Mouse (Mus musculus) T-cell, adult 2 months (primary cell): Measurements from ENCODE around the gene Akap13.

Experiments used
- DNase-seq: peaks from one replicate; pipeline ENCODE4 v3.0.0; 2022; ENCODE audit warnings: low spot score

The Akap13 gene

DNA sequence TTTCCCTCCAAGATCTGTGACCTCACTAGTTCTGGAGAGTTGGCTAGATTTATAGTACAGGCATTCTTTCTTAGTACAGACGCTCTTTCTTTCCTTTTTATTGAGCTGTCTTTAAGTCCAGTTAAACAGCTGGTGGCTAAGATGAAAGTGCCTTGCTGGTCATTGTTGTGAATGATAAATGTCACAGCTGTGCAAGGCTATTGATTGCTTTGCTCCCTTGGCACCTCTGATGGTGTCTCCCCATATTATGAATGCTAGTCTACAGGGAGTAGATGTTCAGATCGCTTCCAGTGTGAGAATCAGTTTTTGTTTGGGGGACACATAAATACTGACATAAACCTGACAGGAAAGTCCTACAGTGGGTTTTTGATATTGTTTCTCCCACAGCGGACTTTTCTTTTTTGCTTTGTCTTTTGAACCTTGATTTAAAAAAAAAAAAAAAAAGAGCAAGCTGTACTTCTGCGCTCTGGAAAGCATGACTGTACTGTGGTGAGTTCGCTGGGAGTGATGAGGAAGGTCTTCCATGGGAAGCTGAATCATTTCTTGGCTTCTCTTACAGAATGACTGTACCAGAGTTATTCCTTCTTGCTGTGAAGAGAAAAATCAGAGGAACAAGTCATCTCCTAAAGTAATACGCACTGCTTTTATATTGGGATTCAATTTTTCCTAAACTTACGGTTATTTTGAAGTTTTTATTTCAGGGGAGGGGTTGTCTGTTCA, 178.6 kb downstream of the Akap13 start:
- no peak for DNase-seq

DNA sequence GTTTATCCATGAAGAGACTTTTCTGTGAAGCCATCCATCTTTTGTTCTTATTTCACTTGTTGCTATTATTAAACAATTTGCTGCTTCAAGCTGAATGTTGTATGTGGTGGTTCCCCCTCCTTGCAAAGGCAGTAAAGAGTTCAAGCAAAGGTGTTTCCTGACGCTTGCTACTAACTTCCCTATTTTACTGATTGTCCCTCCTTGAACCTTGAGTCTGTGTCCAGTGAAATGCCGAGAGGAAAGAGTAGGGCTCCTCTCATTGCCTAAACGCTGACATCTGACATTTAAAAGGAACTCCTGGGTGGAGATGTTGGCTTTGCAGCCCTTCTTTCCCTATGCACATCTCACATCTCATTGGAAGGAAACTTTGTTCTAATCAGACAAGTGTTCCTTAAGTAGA, 183.4 kb downstream of the Akap13 start:
- DNase-seq, result no peak

DNA sequence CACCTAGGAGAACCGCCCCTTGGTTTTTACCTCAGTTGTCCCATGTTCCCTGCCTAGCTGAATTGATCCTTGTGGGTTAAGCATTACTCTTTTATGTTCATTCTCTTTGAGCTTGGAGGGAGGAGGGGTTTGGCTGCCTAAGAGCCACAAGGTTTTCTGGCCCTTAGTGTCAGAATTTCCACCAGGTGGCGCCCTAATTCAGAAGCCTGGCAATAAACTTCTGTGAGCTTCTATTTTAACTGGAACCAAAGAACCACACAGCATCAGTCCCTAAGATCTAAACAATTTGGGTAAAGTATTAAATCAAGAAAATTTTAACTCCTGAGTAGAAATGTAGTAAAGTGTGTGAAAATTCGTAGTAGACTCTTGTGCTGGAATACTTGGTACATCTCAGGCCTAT, 184.2 kb downstream of the Akap13 start:
- peak; percentile 79 for DNase-seq

DNA sequence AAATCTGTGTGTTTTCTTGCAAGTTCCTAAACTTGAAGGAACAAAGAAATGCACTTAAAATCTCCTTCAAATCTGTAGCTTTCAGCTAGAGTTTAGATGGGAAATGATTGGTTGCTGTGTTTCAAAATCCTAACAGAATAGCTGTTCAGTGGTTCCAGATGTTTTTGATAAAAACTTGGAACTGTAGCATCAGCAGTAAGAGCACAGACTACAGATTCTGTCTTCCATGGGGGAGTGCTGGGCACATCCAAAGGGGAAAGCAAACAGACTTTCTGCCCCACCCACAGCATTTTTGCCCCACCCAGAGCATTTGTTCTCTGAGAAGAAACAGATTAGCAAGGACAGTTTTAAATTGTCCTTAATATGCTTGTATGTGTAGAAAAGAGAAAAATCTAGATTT, 184.7 kb downstream of the Akap13 start:
- DNase-seq, result no peak

DNA sequence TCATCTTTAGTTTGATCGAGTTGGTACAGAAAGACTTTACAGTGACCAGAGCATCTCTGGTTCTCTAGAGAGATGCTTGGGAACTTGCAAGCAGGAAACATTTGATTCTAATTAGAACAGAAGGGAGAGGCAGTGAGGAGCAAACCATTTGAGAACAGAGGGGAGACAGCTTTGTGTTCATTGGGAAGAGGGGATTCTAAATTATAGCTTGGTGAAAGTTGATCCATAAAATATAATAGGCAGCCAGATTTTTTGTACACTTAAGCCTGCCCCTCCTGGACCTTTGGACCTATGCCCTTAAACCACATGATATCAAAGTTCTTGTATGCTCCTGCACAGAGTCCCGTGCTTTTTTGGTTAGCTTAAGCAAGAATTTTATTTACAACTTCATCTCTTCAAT, 185.3 kb downstream of the Akap13 start:
- no peak for DNase-seq

DNA sequence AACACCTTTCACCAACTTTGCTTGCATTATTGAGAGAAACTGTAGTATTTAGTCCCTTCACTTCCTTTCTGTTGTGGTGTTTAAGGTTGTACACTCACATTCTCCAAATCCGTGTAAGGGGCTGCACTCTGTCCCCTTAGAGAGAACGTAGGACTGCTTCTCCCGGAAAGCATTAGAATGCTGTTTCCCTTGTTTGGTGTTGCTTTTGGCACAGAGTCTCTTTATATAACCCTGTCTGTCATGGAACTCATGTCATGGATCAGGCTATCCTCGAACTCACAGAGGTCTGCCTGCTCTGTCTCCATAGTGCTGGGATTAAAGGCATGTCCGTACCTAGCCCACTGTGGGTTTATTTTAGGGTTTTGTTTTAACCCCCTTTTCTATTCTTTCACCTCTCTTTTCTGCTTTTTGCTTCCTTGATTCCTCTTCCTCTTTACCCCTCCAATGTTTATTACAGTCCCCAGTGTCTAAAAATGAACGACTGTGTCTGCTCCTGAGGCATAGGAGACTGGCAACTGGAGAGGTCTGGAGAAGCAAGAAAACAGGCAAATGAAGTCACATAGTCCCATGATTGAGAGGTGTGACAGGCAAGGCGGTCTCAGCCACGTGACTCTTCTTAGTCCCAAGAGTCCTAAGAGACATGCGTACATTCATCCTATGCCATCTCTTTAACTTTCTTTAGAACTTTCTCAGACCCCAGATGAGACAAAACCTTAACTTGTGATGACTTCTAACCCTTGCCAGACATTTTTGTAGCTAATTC, 186.3 kb downstream of the Akap13 start:
- no peak for DNase-seq

DNA sequence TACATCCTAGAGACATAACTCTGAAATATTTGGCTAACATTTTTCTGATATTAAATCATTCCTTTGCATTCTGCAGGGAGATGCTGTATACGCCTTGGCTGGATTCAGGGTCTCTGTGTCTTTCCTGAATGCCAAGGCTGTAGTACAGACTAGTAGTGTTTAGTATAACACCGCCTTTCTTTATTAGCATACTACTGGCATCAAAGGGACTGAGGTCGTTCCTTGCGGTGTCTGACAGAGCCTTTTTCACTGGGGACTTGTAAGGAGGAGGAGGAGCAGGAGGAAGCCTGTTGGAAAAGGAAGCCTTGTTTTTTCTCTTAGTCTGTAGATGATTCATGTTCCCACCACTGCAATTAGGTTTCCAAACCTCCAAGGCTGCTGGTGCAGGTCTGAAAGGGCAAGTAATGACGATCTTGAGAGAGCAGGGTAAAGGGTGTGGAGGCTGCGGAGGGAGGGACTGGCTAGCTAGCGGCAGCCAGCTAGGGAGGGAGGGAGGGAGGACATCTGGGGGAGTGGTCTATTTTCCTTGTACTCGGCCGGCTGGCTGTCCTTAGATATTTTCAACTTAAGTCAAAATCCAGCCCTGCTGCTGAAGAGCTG, 186.9 kb downstream of the Akap13 start:
- no peak for DNase-seq

DNA sequence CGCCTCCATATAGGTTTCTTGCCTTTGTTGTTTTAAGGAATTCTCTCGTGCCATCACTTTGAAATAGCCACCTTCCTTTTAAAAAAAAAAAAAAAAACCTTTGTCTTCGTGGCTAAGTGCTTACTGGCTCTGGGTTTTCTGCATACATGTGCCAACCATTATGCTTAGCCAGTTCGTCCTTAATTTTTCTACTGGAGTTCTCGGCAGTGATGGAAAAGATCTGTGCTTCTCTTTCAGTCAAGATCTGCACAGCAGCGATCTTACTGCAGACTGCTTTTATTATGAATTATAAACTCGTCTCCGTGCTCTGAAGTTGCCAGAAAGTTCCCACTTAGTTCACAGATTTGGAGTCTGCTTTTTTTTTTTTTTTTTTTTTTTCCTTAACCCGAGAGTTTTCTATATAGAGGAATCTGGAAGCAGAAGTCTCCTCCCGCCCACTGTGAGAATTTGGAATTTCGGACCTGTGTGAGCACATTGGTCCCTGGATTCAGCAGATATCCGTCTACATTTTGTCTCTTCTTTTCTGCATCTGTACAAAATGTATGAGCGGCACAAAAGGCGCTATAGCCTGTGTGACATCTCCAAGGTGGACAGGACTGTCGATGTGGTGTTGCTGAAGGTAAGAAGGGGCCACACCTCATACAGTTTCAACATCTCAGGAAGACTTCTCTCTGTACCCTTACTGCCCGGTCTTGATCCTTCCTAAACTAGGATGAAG, 187.7 kb downstream of the Akap13 start:
- DNase-seq, result no peak

DNA sequence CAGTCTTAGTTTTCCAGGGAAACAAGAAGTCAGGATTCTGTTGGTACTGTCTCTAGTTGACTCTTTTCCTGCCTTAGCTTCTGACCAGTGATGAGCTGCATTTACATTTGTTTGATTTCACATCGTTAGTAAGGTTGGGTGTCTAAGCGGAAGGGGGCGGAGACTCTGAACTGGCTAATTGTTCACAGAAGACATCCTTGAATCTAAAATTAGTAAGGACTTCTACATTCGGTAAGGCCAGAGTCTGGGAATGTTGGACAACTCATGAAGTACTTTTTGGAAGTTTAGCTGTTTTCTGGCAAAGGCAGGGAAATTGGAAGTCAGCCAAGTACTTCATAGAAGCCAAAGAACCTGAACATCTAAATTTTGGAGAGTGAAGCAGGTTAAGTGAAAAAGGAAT, 188.7 kb downstream of the Akap13 start:
- DNase-seq, result no peak

DNA sequence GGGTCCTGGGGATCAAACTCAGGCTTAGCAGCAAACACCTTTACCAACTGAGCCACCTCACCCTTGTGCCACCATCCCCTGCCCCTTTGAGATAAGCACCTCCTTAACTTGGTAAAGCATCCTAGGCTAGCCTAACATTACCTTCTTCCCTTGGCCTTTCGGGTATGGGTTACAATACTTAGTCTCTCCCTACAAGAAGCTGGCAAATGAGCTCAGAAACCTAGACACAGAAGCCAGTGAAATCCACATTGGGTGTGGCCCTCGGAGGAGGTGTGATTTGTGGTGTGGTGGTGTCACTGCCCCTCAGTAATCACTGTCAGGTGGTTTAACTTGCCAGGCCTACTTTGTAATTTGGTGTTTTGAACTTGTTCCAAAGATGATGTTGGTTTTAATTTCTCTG, 189.3 kb downstream of the Akap13 start:
- DNase-seq, result peak; percentile 52

DNA sequence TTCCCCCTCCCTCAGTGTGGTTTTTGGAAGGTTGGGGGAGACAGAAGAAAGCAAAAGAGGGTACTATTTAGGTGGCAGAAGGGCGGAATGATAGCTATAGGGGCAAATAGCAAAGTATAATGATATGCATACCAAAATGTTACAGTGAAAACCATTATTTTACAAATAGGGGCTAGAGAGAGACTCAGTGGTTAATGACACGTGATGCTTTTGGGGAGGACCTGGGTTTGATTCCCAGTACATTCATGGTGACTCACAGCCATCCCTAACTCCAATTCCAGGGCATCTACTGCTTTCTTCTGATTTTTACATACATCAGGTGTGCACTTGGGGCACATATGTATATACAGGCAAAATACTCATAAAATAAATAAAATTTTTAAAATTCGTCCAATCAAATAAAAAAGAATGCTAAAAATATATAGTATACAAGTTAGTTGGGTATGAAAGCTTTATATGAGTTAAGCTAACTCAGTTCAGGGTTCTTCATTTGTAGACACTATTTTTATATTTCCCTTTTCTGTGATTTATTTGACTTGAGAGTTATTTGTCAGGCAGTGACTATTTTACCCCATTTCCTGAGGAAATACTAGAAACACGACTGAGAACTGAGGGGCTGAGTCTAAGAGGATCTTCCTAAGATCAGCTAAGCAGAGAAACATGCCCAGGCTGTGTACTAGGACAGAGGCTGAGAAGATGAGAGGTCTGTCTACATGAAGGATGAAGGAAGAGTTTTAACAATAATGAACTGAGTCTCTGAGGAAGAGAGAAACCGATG, 190.0 kb downstream of the Akap13 start:
- DNase-seq, result no peak

DNA sequence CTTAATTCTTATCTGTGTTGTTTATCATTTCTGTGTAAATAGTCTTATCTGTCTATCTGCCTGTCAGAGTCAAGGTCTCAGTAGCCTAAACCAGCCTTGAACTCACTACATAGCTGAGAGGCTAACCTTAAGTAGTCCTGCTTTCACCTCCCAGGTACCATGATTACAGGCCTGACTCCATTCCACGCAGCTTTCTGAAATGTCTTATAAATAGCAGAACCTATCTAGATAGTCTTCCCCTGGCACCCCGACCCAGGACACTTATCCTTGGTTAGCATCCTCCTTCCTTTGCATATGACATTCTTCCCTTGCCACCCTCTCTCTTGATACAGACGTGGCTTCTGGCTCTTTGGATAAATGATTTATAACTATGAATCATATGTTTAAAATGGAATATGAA, 192.7 kb downstream of the Akap13 start:
- DNase-seq, result no peak

DNA sequence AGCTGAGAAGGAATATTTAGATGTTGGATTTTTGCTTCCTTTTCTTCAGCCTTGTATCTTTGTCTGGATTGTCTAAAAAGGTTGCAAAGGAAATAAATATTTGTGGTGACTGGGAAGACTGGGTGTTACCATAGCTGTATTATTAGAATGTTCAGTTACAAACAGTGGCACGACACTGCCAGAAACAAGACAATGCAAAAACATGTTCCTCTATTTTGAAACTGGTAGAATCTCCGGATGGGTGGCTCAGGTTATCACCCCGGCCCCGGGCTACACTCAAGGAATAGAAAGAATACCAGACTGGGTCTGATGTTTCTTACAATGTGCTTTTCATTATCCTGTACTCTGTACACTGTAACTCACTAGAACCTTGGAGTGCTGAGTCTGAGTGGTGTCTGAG, 193.6 kb downstream of the Akap13 start:
- DNase-seq, result no peak

DNA sequence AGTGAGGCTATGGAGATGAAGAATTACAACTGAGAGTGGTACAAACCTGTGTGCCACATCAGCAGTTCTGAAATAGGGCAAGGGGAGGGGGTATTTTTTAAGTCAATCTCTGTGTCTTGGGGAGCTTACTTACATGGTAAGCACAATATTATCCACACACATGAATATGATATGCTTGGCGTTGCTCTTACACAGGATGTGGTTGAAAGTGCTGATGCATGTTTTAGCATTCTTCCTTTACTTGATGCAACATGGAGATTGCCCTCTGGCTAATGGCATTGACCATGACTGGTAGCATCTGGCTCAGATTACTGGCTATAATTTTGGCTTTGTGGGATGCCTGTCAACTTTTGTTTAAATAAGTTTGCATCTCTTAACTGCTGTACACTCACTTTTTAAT, 194.6 kb downstream of the Akap13 start:
- DNase-seq, result peak; percentile 49

DNA sequence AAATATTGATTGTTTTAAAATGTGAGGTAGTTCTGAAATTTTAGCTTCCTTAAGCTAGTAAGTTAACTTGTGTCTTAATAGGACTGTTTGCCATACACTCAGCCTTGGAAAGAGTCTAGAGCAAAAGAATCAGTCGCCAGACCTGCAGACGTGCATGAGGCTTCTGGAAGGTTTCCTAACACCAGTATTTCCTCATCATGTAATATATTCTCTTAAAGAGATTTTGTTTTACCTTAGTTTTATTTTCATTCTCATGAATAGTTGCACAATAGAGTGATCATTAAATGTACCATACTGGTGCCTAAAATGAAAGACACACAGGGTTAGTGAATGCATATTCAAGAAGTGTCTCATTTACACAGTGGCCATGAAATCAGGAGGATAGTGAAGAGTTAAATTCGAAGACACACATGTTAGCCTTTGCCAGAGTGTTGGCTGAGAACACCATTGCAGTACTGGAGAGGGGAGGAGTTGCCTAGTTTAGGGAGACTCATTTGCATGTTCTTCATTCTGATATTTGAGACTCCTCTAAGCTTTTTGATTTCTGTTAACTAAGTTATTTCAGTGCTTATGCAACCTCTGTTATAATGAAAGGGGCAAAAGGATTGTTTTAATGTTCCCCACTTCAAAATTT, 198.5 kb downstream of the Akap13 start:
- no peak for DNase-seq

DNA sequence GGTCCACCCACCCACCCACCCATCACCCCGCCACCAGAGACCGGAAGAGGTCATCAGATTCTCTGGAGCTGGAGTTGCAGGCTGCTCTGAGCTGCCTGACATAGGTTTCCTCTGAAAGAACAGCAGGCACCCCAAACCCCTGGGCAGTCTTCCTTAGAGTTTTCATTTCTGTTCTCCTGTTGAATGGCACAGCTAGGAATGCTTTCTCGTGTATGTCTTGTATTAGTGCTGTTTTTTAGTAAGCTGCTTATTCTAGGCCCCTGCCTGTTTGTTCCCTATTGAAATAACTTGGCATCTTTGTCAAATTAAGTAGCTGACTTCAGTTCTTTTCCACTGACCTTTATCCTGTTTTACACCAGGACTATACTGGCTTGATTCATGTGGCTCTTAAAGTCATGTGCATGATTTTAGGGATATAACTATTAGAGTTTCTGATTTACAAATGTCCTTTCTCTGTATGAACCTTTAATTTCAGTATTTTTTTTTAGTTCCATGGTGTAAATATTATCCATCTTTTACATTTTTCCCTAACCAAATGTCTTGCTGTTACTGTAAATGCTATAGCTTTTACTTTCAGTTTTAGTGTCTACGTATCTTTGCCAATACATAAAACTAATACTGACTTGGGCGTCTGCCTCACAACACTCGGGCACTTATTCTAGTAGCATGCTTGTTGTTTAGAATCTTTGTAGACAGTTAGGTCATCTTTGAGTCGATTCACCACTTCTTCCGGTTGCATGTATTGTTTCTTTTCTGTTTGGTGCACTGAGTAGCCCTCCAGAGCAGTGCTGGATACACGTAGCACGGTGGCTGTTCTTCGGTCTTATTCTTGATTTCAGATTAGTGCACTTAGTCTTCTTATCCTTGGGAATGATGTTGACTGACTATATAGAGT, 200.1 kb downstream of the Akap13 start:
- peak; percentile 70 for DNase-seq

DNA sequence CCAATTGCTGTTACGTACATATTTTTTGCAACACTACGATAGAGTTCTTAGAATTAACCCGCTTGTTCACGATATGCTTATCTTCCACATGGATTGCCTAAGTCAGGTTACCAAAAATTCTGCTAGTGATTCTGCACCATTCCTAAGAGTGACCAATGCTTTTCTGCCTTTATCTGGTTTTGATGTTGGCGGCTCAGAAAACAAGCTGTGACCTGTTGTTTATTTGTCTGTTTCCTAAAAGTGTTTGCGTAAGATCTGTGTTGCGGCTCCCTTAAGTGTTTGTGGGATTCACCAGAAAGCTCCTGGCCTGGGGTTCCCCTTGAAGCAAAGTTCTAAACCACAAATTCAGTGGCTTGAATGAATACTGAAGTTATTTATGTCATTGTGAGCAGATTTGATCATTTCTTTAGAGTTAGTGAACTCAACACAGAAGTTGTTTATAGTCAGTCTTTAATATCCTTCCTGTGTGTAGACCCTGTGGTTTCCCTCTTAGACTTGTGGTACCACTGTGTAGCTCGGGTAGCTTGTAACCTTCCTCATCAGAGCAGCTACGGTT, 201.0 kb downstream of the Akap13 start:
- peak; percentile 78 for DNase-seq

DNA sequence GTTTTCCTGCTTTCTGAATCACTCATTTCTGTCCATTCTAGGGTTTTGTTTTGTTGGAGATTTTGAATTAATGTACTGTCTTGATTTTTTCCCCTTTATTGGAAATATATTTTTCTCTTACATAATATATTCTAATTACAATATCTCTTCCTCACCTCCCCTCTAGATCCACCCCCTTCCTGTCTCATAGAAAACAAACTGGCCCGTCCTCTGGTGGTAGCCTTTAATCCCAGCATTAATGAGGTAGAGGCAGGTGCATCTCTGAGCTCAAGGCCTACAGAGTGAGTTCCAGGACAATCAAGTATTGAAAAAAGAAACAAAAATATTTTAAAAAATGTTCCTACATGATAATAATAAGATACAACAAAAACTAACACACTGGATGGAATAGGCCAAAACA, 201.6 kb downstream of the Akap13 start:
- DNase-seq, result no peak

DNA sequence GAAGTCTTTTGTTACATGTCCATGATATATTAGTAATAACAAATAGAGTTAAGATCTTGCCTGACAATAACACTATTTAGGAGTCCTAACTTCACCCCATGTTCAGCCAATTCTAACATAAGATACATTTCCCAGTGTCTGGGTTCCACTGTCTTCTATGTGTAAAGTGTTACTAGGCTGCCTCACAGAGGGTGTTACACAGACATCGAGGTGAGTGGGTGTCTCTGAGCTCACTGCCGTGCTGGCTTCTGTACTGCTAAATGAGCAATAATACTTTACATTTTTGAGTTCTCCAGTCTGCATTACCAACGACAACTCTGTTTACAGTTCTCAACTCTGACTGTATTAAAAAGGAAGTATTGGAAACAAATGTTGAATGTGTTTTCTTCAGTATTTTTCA, 209.1 kb downstream of the Akap13 start:
- no peak for DNase-seq

DNA sequence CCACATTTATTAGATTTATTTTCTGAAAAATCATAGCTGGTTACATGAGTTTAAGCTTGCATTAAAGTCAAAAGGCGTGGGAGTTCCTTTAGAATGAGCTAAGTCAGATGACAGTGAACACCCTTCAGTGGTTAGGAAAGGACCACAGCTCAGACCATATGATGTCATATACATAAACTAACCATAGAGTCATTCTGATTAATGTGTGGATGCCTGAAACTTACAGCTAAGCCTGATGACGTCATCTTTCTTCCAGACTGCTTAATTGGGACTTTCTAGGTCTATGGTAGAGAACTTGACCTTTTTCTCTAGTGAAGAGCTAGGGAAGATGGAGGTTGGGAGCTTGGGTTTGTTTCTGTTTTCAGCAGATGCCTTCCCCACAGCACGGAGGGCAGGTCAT, 211.6 kb downstream of the Akap13 start:
- no peak for DNase-seq
